In genomic region chr2:84939306-84939705, GRCm38 (mm10) we compare ENCODE assay signal across 24 mouse cellular contexts. TPM values are rescaled to one million over a fixed set of nuclear protein-coding genes. Genes with fewer than 3 reads are reported as not detected.
DNase-seq lines count a peak whose midpoint lies in the region; ATAC-seq and TF ChIP-seq lines count a peak whose summit lies in the region.
"Had no signal": no experiment of that assay in that cellular context is flagged by ENCODE, and none has a peak within 500 bp of the region (broad histone marks: within the 10 kb centered on the region; RNA-seq: fewer than 3 reads in every experiment).

No protein-coding gene starts in this region.

- 77% methylated on average over 3 of the region's 3 CpGs for WGBS in heart, embryonic 11.5 days (ENCODE audit: insufficient replicate concordance)
- 89% methylated on average over 3 of the region's 3 CpGs for WGBS in lung, embryonic 15.5 days
- WGBS in bone marrow, adult 2 months, result 40% methylated on average over 3 of the region's 3 CpGs
- WGBS in liver, postnatal 0 days (ENCODE audit: insufficient replicate concordance), result 54% methylated on average over 3 of the region's 3 CpGs

- TF ChIP-seq POLR2A in bone marrow, adult 2 months (IDR thresholded peaks at IDR 0.05; ENCODE audit: borderline replicate concordance, control insufficient read depth, low read depth, low read length), result no peak

- peak overlapping the region; percentile 25 for H3K4me2 ChIP-seq in heart, embryonic 11.5 days
- H3K4me2 ChIP-seq in lung, embryonic 15.5 days, result 0 out of 2 replicates have a peak overlapping the region, but pooled peaks have one; percentile 16
- peak overlapping the region; percentile 70 for H3K4me2 ChIP-seq in liver, postnatal 0 days (ENCODE audit: low read depth, low read length)
- H3K4me2 ChIP-seq: forebrain, embryonic 15.5 days; hindbrain, embryonic 13.5 days; midbrain, embryonic 11.5 days had no signal

- no peak for ATAC-seq in heart, embryonic 11.5 days (replicated peaks; ENCODE audit: insufficient number of reproducible peaks, low FRiP score, low TSS enrichment)
- no peak for ATAC-seq in lung, embryonic 15.5 days (ENCODE audit: borderline replicate concordance, extremely low read depth, low FRiP score, low TSS enrichment)
- ATAC-seq in liver, postnatal 0 days, result no peak
- ATAC-seq: forebrain, embryonic 15.5 days; Patski had no signal

- H3K9me3 ChIP-seq in heart, embryonic 11.5 days (replicated peaks; ENCODE audit: control insufficient read depth, low read length), result no peaks in the 10 kb centered on the region
- no peaks in the 10 kb centered on the region for H3K9me3 ChIP-seq in lung, embryonic 15.5 days
- H3K9me3 ChIP-seq in liver, postnatal 0 days (ENCODE audit: low read length), result no peaks in the 10 kb centered on the region
- H3K9me3 ChIP-seq: forebrain, embryonic 15.5 days; hindbrain, embryonic 13.5 days; kidney, embryonic 15.5 days; limb, embryonic 13.5 days had no signal

- no peak overlapping the region for H3K9ac ChIP-seq in heart, embryonic 11.5 days (ENCODE audit: low read depth, low read length)
- no peak overlapping the region for H3K9ac ChIP-seq in lung, embryonic 15.5 days
- peak overlapping the region; percentile 78 for H3K9ac ChIP-seq in liver, postnatal 0 days (replicated peaks)
- H3K9ac ChIP-seq: embryonic facial prominence, embryonic 12.5 days; forebrain, embryonic 15.5 days; hindbrain, embryonic 13.5 days; kidney, embryonic 15.5 days; limb, embryonic 13.5 days had no signal

- no peak for DNase-seq in heart, adult 18-20 months
- DNase-seq in lung, postnatal 25 days (ENCODE audit: low spot score), result no peak
- no peak for DNase-seq in liver, postnatal 0 days
- DNase-seq in urinary bladder, adult 2 months (ENCODE audit: low spot score), result no peak
- DNase-seq in spleen, postnatal 10 days (ENCODE audit: low spot score in 2 of 2), result no peak
- DNase-seq: adrenal gland, adult 8-10 months; cerebellum, adult 9-10 months; gastrocnemius, postnatal 25 days; right cerebral cortex, postnatal 25 days had no signal

- 0 out of 2 replicates have a peak, but pooled peaks have one; percentile 12 for TF ChIP-seq EP300 in liver, postnatal 0 days (IDR thresholded peaks at IDR 0.05; ENCODE audit: low read depth)

- peak overlapping the region; percentile 91 for H3K27ac ChIP-seq in heart, embryonic 11.5 days (ENCODE audit: low read depth, low read length)
- no peak overlapping the region for H3K27ac ChIP-seq in lung, embryonic 15.5 days
- peak overlapping the region; percentile 65; the same call in 1 of the 2 replicates for H3K27ac ChIP-seq in bone marrow, adult 2 months (ENCODE audit: control insufficient read depth, insufficient read depth, low read depth, low read length, poor library complexity)
- H3K27ac ChIP-seq in liver, postnatal 0 days (ENCODE audit: low read depth), result peak overlapping the region; percentile 100
- H3K27ac ChIP-seq: embryonic facial prominence, embryonic 12.5 days; forebrain, embryonic 15.5 days; hindbrain, embryonic 13.5 days; limb, embryonic 13.5 days had no signal

- peak overlapping the region; percentile 59; the same call in 1 of the 2 replicates for H3K4me3 ChIP-seq in heart, embryonic 11.5 days (ENCODE audit: low read depth, low read length)
- H3K4me3 ChIP-seq in lung, embryonic 15.5 days, result no peak overlapping the region
- H3K4me3 ChIP-seq in bone marrow, adult 2 months (replicated peaks; ENCODE audit: control insufficient read depth, low read depth, low read length), result peak overlapping the region; percentile 39
- H3K4me3 ChIP-seq in liver, postnatal 0 days (ENCODE audit: low read depth, low read length), result peak overlapping the region; percentile 71
- H3K4me3 ChIP-seq: embryonic facial prominence, embryonic 12.5 days; forebrain, embryonic 15.5 days; hindbrain, embryonic 13.5 days; limb, embryonic 13.5 days had no signal

- peaks cover 3% of the 10 kb centered on the region; the same call in 1 of the 2 replicates for H3K36me3 ChIP-seq in heart, embryonic 11.5 days (ENCODE audit: control insufficient read depth, insufficient read depth, low read length)
- H3K36me3 ChIP-seq in lung, embryonic 15.5 days, result peaks cover 20% of the 10 kb centered on the region; the same call in 1 of the 2 replicates
- H3K36me3 ChIP-seq in liver, postnatal 0 days (replicated peaks; ENCODE audit: insufficient read depth, low read length), result peaks cover 43% of the 10 kb centered on the region
- H3K36me3 ChIP-seq: forebrain, embryonic 15.5 days; hindbrain, embryonic 13.5 days had no signal

- TF ChIP-seq CTCF in bone marrow, adult 2 months (IDR thresholded peaks at IDR 0.05; ENCODE audit: control insufficient read depth, insufficient read depth, low read length), result no peak
- 0 out of 2 replicates have a peak, but pooled peaks have one; percentile 23 for TF ChIP-seq CTCF in liver, postnatal 0 days (IDR thresholded peaks at IDR 0.05; ENCODE audit: low read depth)

- H3K4me1 ChIP-seq in heart, embryonic 11.5 days (ENCODE audit: control insufficient read depth, insufficient read depth, low read length), result peaks cover 12% of the 10 kb centered on the region
- peaks cover 23% of the 10 kb centered on the region for H3K4me1 ChIP-seq in lung, embryonic 15.5 days
- H3K4me1 ChIP-seq in bone marrow, adult 2 months (ENCODE audit: control insufficient read depth, insufficient read depth, low read length), result peaks cover 6% of the 10 kb centered on the region
- H3K4me1 ChIP-seq in liver, postnatal 0 days (ENCODE audit: insufficient read depth), result peaks cover 30% of the 10 kb centered on the region

- H3K27me3 ChIP-seq in heart, embryonic 11.5 days (ENCODE audit: control insufficient read depth, insufficient read depth, low read length), result no peaks in the 10 kb centered on the region
- H3K27me3 ChIP-seq in lung, embryonic 15.5 days, result no peaks in the 10 kb centered on the region
- H3K27me3 ChIP-seq in liver, postnatal 0 days (ENCODE audit: insufficient read depth, low read length), result no peaks in the 10 kb centered on the region
- H3K27me3 ChIP-seq: embryonic facial prominence, embryonic 12.5 days; forebrain, embryonic 15.5 days; hindbrain, embryonic 13.5 days; kidney, embryonic 15.5 days; limb, embryonic 13.5 days had no signal

RNA-seq across cellular contexts. Expression of gene Slc43a3, which starts 2.9 kb away (rescaled TPM):
- polyA plus RNA-seq in heart, embryonic 11.5 days (2014; fragmentation: Nextera tagmentation; extraction: Ambion mirVana), result 48.2 and 52.5 TPM in 2 replicates
- total RNA-seq in heart, adult 18-20 months (2021), result 10 to 100 TPM; 65.4 to 72.8 TPM
- 78.5 and 89.7 TPM in 2 replicates for polyA plus RNA-seq in lung, embryonic 15.5 days (2015; fragmentation: Nextera tagmentation; extraction: Ambion mirVana)
- polyA plus RNA-seq in bone marrow, adult 2 months (2011; ENCODE audit: insufficient read depth, insufficient read length, low replicate concordance, missing spikeins), result 80.0 and 90.6 TPM in 2 replicates
- polyA plus RNA-seq in liver, postnatal 0 days (2015; fragmentation: Nextera tagmentation; extraction: Ambion mirVana), result 45.5 and 48.5 TPM in 2 replicates
- polyA plus RNA-seq in urinary bladder, adult 2 months (2012; rRNA removed), result 116 and 142 TPM in 2 replicates
- polyA plus RNA-seq: Patski had no signal

RNA-seq across cellular contexts. Expression of gene Prg2, which starts 41.0 kb away (rescaled TPM):
- polyA plus RNA-seq in heart, embryonic 11.5 days (2014; fragmentation: Nextera tagmentation; extraction: Ambion mirVana), result 0.73 and 1.1 TPM in 2 replicates
- not detected for total RNA-seq in heart, adult 18-20 months (2021)
- polyA plus RNA-seq in lung, embryonic 15.5 days (2015; fragmentation: Nextera tagmentation; extraction: Ambion mirVana), result 0.20 and 0.24 TPM in 2 replicates
- polyA plus RNA-seq in bone marrow, adult 2 months (2011; ENCODE audit: insufficient read depth, insufficient read length, low replicate concordance, missing spikeins), result 248 and 464 TPM in 2 replicates
- polyA plus RNA-seq in liver, postnatal 0 days (2015; fragmentation: Nextera tagmentation; extraction: Ambion mirVana), result 22.0 and 26.1 TPM in 2 replicates
- polyA plus RNA-seq in urinary bladder, adult 2 months (2012; rRNA removed), result 0.27 and 0.33 TPM in 2 replicates
- total RNA-seq: adrenal gland, adult 8-10 months; gastrocnemius, postnatal 25 days; layer of hippocampus, postnatal 10 days; left cerebral cortex, postnatal 10 days had no signal
- polyA plus RNA-seq: forebrain, embryonic 15.5 days; intestine, embryonic 14.5 days; Patski had no signal

RNA-seq across cellular contexts. Expression of gene Prg3, which starts 48.7 kb away (rescaled TPM):
- polyA plus RNA-seq in heart, embryonic 11.5 days (2014; fragmentation: Nextera tagmentation; extraction: Ambion mirVana), result 0.24 and 0.37 TPM in 2 replicates
- total RNA-seq in heart, adult 18-20 months (2021), result not detected
- not detected in 2 replicates for polyA plus RNA-seq in lung, embryonic 15.5 days (2015; fragmentation: Nextera tagmentation; extraction: Ambion mirVana)
- 10.6 and 22.8 TPM in 2 replicates for polyA plus RNA-seq in bone marrow, adult 2 months (2011; ENCODE audit: insufficient read depth, insufficient read length, low replicate concordance, missing spikeins)
- polyA plus RNA-seq in liver, postnatal 0 days (2015; fragmentation: Nextera tagmentation; extraction: Ambion mirVana), result 4.0 and 5.1 TPM in 2 replicates
- polyA plus RNA-seq in urinary bladder, adult 2 months (2012; rRNA removed), result not detected in 2 replicates
- total RNA-seq: adrenal gland, adult 8-10 months; gastrocnemius, postnatal 25 days; layer of hippocampus, postnatal 10 days; left cerebral cortex, postnatal 10 days had no signal
- polyA plus RNA-seq: embryonic facial prominence, embryonic 12.5 days; forebrain, embryonic 15.5 days; hindbrain, embryonic 13.5 days; intestine, embryonic 14.5 days; kidney, embryonic 15.5 days; large intestine, adult 2 months; limb, embryonic 13.5 days; macrophage; midbrain, embryonic 11.5 days; Patski had no signal

RNA-seq across cellular contexts. Expression of gene Rtn4rl2, which starts 52.8 kb away (rescaled TPM):
- polyA plus RNA-seq in heart, embryonic 11.5 days (2014; fragmentation: Nextera tagmentation; extraction: Ambion mirVana), result 0.23 and 1.1 TPM in 2 replicates
- total RNA-seq in heart, adult 18-20 months (2021), result 1 to 10 TPM; 3.0 to 3.5 TPM
- polyA plus RNA-seq in lung, embryonic 15.5 days (2015; fragmentation: Nextera tagmentation; extraction: Ambion mirVana), result 0.70 and 0.79 TPM in 2 replicates
- polyA plus RNA-seq in bone marrow, adult 2 months (2011; ENCODE audit: insufficient read depth, insufficient read length, low replicate concordance, missing spikeins), result not detected in 2 replicates
- 0.14 and 0.31 TPM in 2 replicates for polyA plus RNA-seq in liver, postnatal 0 days (2015; fragmentation: Nextera tagmentation; extraction: Ambion mirVana)
- polyA plus RNA-seq in urinary bladder, adult 2 months (2012; rRNA removed), result 1.4 and 1.6 TPM in 2 replicates
- polyA plus RNA-seq: macrophage had no signal

Comparison
In these comparisons a context has a peak if more than half of its experiments do, and no peak if none do; other contexts are left out.
1. H3K4me2 ChIP-seq: peak in every context shown above with its lines; median percentile 70 in liver, postnatal 0 days; 25 in heart, embryonic 11.5 days; 16 in lung, embryonic 15.5 days.